Mouse (Mus musculus) urinary bladder, postnatal 4 days (tissue): ENCODE measurements around the gene Eipr1.
A peak's percentile ranks its signal among the peaks of the same experiment; 100 is the strongest.

ENCODE experiments used
- DNase-seq, 2 experiments: peaks; one replicate each; pipeline ENCODE4 v3.0.0; 2021 to 2022; ENCODE audit warnings: low spot score in 2 of 2

Eipr1 gene

GRCm38 (mm10) chr12:28817891-28818290 lies 66.3 kb downstream of the Eipr1 start:
- DNase-seq = no peak

- no peak for DNase-seq
These were observed 71.9 kb downstream of the Eipr1 start for GRCm38 (mm10) chr12:28823518-28823917.

GRCm38 (mm10) chr12:28829502-28829901 lies 77.9 kb downstream of the Eipr1 start:
- DNase-seq = no peak

GRCm38 (mm10) chr12:28830471-28830870 lies 78.9 kb downstream of the Eipr1 start:
- no peak for DNase-seq

GRCm38 (mm10) chr12:28831066-28831733 lies 79.6 kb downstream of the Eipr1 start:
- DNase-seq = peak; percentile 58 to 70

- no peak for DNase-seq
These were observed 82.7 kb downstream of the Eipr1 start for GRCm38 (mm10) chr12:28834266-28834665.

- no peak for DNase-seq
These were observed 84.1 kb downstream of the Eipr1 start for GRCm38 (mm10) chr12:28835683-28836082.

- DNase-seq = no peak
These were observed 86.7 kb downstream of the Eipr1 start for GRCm38 (mm10) chr12:28838268-28838667.

GRCm38 (mm10) chr12:28838971-28839370 lies 87.4 kb downstream of the Eipr1 start:
- no peak for DNase-seq

- no peak for DNase-seq
These were observed 89.6 kb downstream of the Eipr1 start for GRCm38 (mm10) chr12:28841179-28841698.

GRCm38 (mm10) chr12:28845811-28846210 lies 94.2 kb downstream of the Eipr1 start:
- no peak for DNase-seq

GRCm38 (mm10) chr12:28847401-28847800 lies 95.8 kb downstream of the Eipr1 start:
- DNase-seq = no peak

GRCm38 (mm10) chr12:28848726-28849612 lies 97.4 kb downstream of the Eipr1 start:
- no peak for DNase-seq

GRCm38 (mm10) chr12:28859495-28860263 lies 108.1 kb downstream of the Eipr1 start:
- no peak for DNase-seq

- no peak for DNase-seq
These were observed 108.6 kb downstream of the Eipr1 start for GRCm38 (mm10) chr12:28860264-28860560.

- no peak for DNase-seq
These were observed 111.7 kb downstream of the Eipr1 start for GRCm38 (mm10) chr12:28863260-28863659.

GRCm38 (mm10) chr12:28866121-28866520 lies 114.5 kb downstream of the Eipr1 start:
- DNase-seq = no peak

- DNase-seq = no peak
These were observed 117.2 kb downstream of the Eipr1 start for GRCm38 (mm10) chr12:28868794-28869193.

- no peak for DNase-seq
These were observed 120.7 kb downstream of the Eipr1 start for GRCm38 (mm10) chr12:28872271-28872670.

- no peak for DNase-seq
These were observed 123.2 kb downstream of the Eipr1 start for GRCm38 (mm10) chr12:28874781-28875251.

- no peak for DNase-seq
These were observed 123.9 kb downstream of the Eipr1 start for GRCm38 (mm10) chr12:28875471-28875870.

- no peak for DNase-seq
These were observed 128.9 kb downstream of the Eipr1 start for GRCm38 (mm10) chr12:28880471-28880870.
